Mouse (Mus musculus): Measurements from ENCODE around the gene Crybb1. TPM values are rescaled to one million over a fixed set of nuclear protein-coding genes. Genes with fewer than 3 reads are reported as not detected.

Gene Crybb1
- polyA plus RNA-seq, 1 experiment: 1.9 TPM

GRCm38 (mm10) chr5:112302310-112302709 lies 46.7 kb downstream of the Crybb1 start:
- H3K4me3 ChIP-seq (replicated peaks; ENCODE audit: insufficient read depth, low read depth, low read length): no peak overlapping the region
- DNase-seq: no peak
- no peak overlapping the region for H3K27ac ChIP-seq (ENCODE audit: insufficient read depth, low read length)
- TF ChIP-seq CTCF (IDR thresholded peaks at IDR 0.05; ENCODE audit: borderline replicate concordance, insufficient read depth, low read depth, low read length) (no peak), POLR2A (IDR thresholded peaks at IDR 0.05; ENCODE audit: borderline replicate concordance, insufficient read depth, low read length) (no peak)
- WGBS: 89% methylated on average over 5 of the region's 5 CpGs
- H3K4me1 ChIP-seq (ENCODE audit: control insufficient read depth, insufficient read depth, low read length): peaks cover 29% of the 10 kb centered on the region
- no peaks in the 10 kb centered on the region for H3K27me3 ChIP-seq (ENCODE audit: control insufficient read depth, insufficient read depth, low read length)

- TF ChIP-seq POLR2A (IDR thresholded peaks at IDR 0.05; ENCODE audit: borderline replicate concordance, insufficient read depth, low read length) (no peak), CTCF (IDR thresholded peaks at IDR 0.05; ENCODE audit: borderline replicate concordance, insufficient read depth, low read depth, low read length) (no peak)
- H3K4me3 ChIP-seq (replicated peaks; ENCODE audit: insufficient read depth, low read depth, low read length): no peak overlapping the region
- WGBS: 22% methylated on average over 5 of the region's 5 CpGs
- no peak for DNase-seq
- peaks cover 12% of the 10 kb centered on the region for H3K4me1 ChIP-seq (ENCODE audit: control insufficient read depth, insufficient read depth, low read length)
- no peaks in the 10 kb centered on the region for H3K27me3 ChIP-seq (ENCODE audit: control insufficient read depth, insufficient read depth, low read length)
- H3K27ac ChIP-seq (ENCODE audit: insufficient read depth, low read length): 0 out of 2 replicates have a peak overlapping the region, but pooled peaks have one; percentile 19
These were observed 50.2 kb downstream of the Crybb1 start for GRCm38 (mm10) chr5:112305842-112306241.

GRCm38 (mm10) chr5:112313222-112313885 lies 57.7 kb downstream of the Crybb1 start:
- Histone ChIP-seq H3K27me3 (ENCODE audit: control insufficient read depth, insufficient read depth, low read length) (no peaks in the 10 kb centered on the region), H3K27ac (ENCODE audit: insufficient read depth, low read length) (no peak overlapping the region), H3K4me1 (ENCODE audit: control insufficient read depth, insufficient read depth, low read length) (no peaks in the 10 kb centered on the region), H3K4me3 (replicated peaks; ENCODE audit: insufficient read depth, low read depth, low read length) (no peak overlapping the region)
- DNase-seq: no peak
- 55% methylated on average over 11 of the region's 11 CpGs for WGBS
- TF ChIP-seq CTCF (IDR thresholded peaks at IDR 0.05; ENCODE audit: borderline replicate concordance, insufficient read depth, low read depth, low read length) (no peak), POLR2A (IDR thresholded peaks at IDR 0.05; ENCODE audit: borderline replicate concordance, insufficient read depth, low read length) (no peak)

- Histone ChIP-seq H3K27ac (ENCODE audit: insufficient read depth, low read length) (no peak overlapping the region), H3K4me3 (replicated peaks; ENCODE audit: insufficient read depth, low read depth, low read length) (no peak overlapping the region), H3K27me3 (ENCODE audit: control insufficient read depth, insufficient read depth, low read length) (no peaks in the 10 kb centered on the region), H3K4me1 (ENCODE audit: control insufficient read depth, insufficient read depth, low read length) (peaks cover 9% of the 10 kb centered on the region)
- WGBS: 68% methylated on average over 5 of the region's 5 CpGs
- no peak for TF ChIP-seq CTCF (IDR thresholded peaks at IDR 0.05; ENCODE audit: borderline replicate concordance, insufficient read depth, low read depth, low read length)
- no peak for DNase-seq
These were observed 60.9 kb downstream of the Crybb1 start for GRCm38 (mm10) chr5:112316468-112316867.

GRCm38 (mm10) chr5:112317328-112317727 lies 61.7 kb downstream of the Crybb1 start:
- Histone ChIP-seq H3K27ac (ENCODE audit: insufficient read depth, low read length) (no peak overlapping the region), H3K4me3 (replicated peaks; ENCODE audit: insufficient read depth, low read depth, low read length) (no peak overlapping the region), H3K27me3 (ENCODE audit: control insufficient read depth, insufficient read depth, low read length) (no peaks in the 10 kb centered on the region), H3K4me1 (ENCODE audit: control insufficient read depth, insufficient read depth, low read length) (peaks cover 11% of the 10 kb centered on the region)
- TF ChIP-seq POLR2A (IDR thresholded peaks at IDR 0.05; ENCODE audit: borderline replicate concordance, insufficient read depth, low read length): no peak
- no peak for TF ChIP-seq CTCF (IDR thresholded peaks at IDR 0.05; ENCODE audit: borderline replicate concordance, insufficient read depth, low read depth, low read length)
- DNase-seq: no peak
- 25% methylated on average over 5 of the region's 5 CpGs for WGBS

Other genes starting within 250 kb of the Crybb1 start
- 0.51 and 0.52 TPM in 2 replicates for gene Cryba4, start 3.3 kb upstream of the Crybb1 start, polyA plus RNA-seq (2012; rRNA removed)
- 30.3 and 35.2 TPM in 2 replicates for gene Tpst2, start 20.9 kb downstream of the Crybb1 start, polyA plus RNA-seq (2012; rRNA removed)
- gene Tfip11, start 70.5 kb downstream of the Crybb1 start, polyA plus RNA-seq (2012; rRNA removed): 48.2 and 50.8 TPM in 2 replicates
- gene Srrd, start 87.2 kb downstream of the Crybb1 start, polyA plus RNA-seq (2012; rRNA removed): 56.6 and 61.3 TPM in 2 replicates
- 47.4 and 54.5 TPM in 2 replicates for gene Hps4, start 87.3 kb downstream of the Crybb1 start, polyA plus RNA-seq (2012; rRNA removed)
- not detected in 2 replicates for gene Gm6583, start 100.2 kb downstream of the Crybb1 start, polyA plus RNA-seq (2012; rRNA removed)
- gene Asphd2, start 139.1 kb downstream of the Crybb1 start, polyA plus RNA-seq (2012; rRNA removed): 87.9 and 92.7 TPM in 2 replicates
- not detected in 2 replicates for gene Gm6588, start 193.6 kb downstream of the Crybb1 start, polyA plus RNA-seq (2012; rRNA removed)